ENCODE assay signal across 1 mouse cellular context in the genomic region with DNA sequence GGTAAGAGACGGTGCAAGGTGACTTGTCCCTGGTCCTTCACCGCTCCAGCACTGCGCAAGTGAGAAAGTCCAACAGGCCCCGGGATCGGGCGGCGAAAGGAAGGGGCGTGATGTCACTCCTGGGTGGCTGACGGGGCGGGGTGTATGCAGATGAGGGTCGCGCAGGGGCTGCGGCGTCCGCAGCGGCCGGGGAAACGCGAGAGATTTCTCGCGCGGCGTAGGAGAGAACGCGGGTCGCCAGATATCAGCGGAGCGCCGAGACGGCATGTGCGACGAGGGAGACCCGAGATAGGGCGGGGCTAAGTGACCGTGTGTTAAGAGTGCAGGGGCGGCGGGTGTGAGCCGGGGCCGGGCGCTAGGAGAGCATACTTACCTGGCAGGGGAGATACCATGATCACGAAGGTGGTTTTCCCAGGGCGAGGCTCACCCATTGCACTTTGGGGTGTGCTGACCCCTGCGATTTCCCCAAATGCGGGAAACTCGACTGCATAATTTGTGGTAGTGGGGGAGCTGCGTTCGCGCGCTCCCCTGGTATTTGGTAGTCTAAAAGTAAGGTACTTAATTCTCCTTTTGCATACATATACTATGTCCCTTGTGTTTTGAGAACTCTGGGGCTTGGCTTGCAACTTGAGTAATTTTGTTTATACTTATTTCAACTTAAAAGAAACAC.
TF ChIP-seq lines count a peak whose summit lies in the region.

No protein-coding gene starts in this region.

TF ChIP-seq in CH12.LX, 34 proteins besides CTCF, POLR2A, EP300 and RAD21 (continued from another document):
- peak; percentile 95 for TF ChIP-seq TBP (conservative IDR thresholded peaks at IDR 0.05; ENCODE audit: low read depth, low read length)
- TF ChIP-seq IRF4 (IDR thresholded peaks at IDR 0.05; ENCODE audit: low read depth, low read length): peak; percentile 51; the same call in 1 of the 2 replicates
- 0 out of 2 replicates have a peak, but pooled peaks have one; percentile 7 for TF ChIP-seq USF2 (conservative IDR thresholded peaks at IDR 0.05; ENCODE audit: low read depth, low read length)
- TF ChIP-seq MAFK (IDR thresholded peaks at IDR 0.05; ENCODE audit: insufficient replicate concordance, low read length): peak; percentile 82; the same call in 1 of the 2 replicates
- peak; percentile 42; the same call in 1 of the 2 replicates for TF ChIP-seq BHLHE40 (IDR thresholded peaks at IDR 0.05; ENCODE audit: low read depth, low read length)
- peak; percentile 99 for TF ChIP-seq POLR2AphosphoS2 (IDR thresholded peaks at IDR 0.05; ENCODE audit: low read depth, low read length)
- peak; percentile 46; the same call in 1 of the 2 replicates for TF ChIP-seq UBTF (IDR thresholded peaks at IDR 0.05; ENCODE audit: low read depth, low read length)
- peak; percentile 100 for TF ChIP-seq ZMIZ1 (IDR thresholded peaks at IDR 0.05; ENCODE audit: low read depth, low read length)
- peak; percentile 84; the same call in 1 of the 2 replicates for TF ChIP-seq SIN3A (IDR thresholded peaks at IDR 0.05; ENCODE audit: low read length)
- TF ChIP-seq NELFE (IDR thresholded peaks at IDR 0.05; ENCODE audit: low read depth, low read length): peak; percentile 92
- peak; percentile 74 for TF ChIP-seq HCFC1 (IDR thresholded peaks at IDR 0.05; ENCODE audit: low read depth, low read length)
- TF ChIP-seq MAZ (IDR thresholded peaks at IDR 0.05; ENCODE audit: low read depth, low read length): peak; percentile 66; the same call in 1 of the 2 replicates
- TF ChIP-seq RCOR1 (conservative IDR thresholded peaks at IDR 0.05; ENCODE audit: low read depth, low read length): peak; percentile 85; the same call in 1 of the 2 replicates
- peak; percentile 63; the same call in 1 of the 2 replicates for TF ChIP-seq MEF2A (IDR thresholded peaks at IDR 0.05; ENCODE audit: borderline replicate concordance, low read depth, low read length)
- TF ChIP-seq NRF1 (IDR thresholded peaks at IDR 0.05; ENCODE audit: low read depth, low read length): peak; percentile 45
- TF ChIP-seq CHD2 (IDR thresholded peaks at IDR 0.05; ENCODE audit: low read length): peak; percentile 52; the same call in 1 of the 2 replicates
